Mouse (Mus musculus) megakaryocyte, adult 5-6 weeks (primary cell): ENCODE results near the gene Rasl10b. TPM values are rescaled to one million over a fixed set of nuclear protein-coding genes. Genes with fewer than 3 reads are reported as not detected.

Experiments used
- ATAC-seq: 2 replicates; pipeline ENCODE4 v1.8.0; 2016; ENCODE audit warnings: mild to moderate bottlenecking, inconsistent platforms; ENCODE audit not compliant: poor library complexity, severe bottlenecking
- total RNA-seq, 2 experiments: library from RNA; stranded (forward) in 1 of 2; stranded (reverse) in 1 of 2; fragments of 153-499, 151-499 nt in 1 of 2; fragments of 221-1000, 200-1000 nt in 1 of 2; gene quantifications; 2 replicates each; pipeline versions ENCODE4 v1.2.3 to v1.2.4; 2015 to 2017

Rasl10b gene
- total RNA-seq (2015): not detected in 2 replicates
- not detected in 2 replicates for total RNA-seq (2017)

DNA sequence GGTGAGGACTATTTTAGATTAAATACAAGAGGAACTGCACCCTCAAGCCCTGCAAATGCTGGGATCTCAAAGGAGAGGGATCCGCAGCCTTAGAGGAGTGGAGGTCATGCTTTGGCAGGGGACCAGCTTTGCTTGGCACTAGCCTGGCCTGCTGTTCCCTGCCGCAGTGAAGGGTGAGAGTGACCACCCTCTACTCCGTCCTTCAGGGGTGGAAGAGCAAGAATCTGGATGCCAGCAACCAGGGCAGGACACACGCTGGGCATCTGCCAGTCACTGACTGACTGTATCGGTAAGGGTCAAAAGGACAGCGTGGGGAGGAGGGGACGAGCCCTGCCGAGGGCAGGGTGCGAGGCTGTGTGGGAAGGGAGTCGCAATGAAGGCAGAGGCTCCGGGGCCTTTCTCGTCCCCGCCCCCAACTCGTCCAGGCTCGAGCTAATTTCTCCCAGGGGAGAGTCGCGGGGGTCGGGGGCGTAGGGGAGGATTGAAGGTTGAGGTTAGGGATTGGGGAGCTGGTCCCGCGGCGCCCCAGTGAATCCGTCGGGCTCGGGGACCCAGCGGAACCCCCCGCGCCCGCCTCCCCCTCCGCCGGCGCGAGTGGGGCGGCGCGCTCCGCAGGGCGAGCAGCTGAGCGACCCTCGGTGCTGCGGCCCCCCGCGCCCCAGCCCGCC lies at the start of gene Rasl10b:
Rasl10b (plus strand) TSS at position 51 of the 668 bp plus-strand sequence.
- ATAC-seq: no peak

DNA sequence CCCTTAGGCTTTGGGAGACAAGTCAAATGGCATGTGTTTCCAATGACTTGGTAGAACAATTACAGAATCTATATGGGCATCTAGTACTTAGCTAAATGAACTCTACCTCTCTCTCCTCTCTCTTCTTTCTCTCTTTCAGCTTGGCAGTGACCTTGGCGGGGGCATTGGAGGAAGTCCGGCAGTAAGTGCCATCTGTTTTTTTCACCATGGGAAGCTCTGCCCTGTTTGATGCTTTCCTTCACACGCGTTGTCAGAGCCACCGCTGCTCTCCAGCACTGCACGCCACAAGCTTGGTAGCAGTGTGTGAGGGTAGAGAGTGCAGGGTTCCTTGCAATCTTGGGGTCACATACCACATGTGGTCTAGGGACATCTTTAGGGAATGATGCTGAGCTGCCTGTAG lies 44.3 kb upstream of the Rasl10b start:
- ATAC-seq: no peak

DNA sequence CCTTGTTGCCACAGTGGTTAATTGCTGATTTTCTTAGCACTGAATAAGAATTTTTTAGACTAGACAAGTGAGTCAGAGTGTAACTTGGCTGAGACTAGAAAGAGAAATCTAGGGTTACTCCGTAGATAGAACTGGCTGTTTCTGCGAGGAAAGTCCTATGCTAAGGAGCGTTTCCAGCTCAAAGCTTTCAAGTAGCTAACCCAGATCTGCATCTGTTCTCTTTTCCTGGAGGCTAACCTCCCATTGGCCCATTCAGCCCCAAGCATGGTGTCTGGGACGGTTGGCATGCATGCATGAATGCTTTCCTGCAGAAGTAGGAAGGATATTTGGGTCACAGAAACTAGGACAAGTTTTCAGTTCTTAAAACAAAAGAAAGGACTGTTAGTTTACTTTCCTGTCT lies 37.7 kb upstream of the Rasl10b start:
- ATAC-seq: no peak

DNA sequence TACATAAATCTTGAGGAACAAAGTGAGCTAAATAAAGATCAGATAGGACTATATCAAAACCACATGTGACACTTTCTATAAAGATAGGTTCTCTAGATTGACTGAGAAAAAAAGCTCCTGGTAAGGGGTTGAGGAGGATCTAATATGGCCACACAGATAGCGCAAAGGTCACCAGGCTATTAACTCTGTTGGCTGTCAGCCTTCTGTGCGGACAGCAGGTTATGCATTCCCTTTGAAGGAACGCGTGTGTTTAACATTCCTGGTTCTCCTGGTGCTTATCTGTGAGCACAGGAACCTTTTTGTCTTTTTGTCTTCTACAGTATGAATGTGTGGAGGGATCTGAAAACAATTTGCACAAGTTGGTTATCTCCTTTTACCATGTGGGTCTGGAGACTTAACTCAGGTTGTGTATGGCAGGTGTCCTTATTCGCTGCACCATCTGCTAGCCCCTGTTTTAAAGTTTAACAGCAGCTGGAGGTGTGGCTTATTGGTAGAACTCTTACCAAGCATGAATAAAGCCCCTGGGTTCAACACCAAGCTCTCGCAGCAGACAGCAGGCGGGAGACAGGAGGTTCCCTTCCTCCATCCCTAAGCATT lies 29.1 kb upstream of the Rasl10b start:
- ATAC-seq: no peak

DNA sequence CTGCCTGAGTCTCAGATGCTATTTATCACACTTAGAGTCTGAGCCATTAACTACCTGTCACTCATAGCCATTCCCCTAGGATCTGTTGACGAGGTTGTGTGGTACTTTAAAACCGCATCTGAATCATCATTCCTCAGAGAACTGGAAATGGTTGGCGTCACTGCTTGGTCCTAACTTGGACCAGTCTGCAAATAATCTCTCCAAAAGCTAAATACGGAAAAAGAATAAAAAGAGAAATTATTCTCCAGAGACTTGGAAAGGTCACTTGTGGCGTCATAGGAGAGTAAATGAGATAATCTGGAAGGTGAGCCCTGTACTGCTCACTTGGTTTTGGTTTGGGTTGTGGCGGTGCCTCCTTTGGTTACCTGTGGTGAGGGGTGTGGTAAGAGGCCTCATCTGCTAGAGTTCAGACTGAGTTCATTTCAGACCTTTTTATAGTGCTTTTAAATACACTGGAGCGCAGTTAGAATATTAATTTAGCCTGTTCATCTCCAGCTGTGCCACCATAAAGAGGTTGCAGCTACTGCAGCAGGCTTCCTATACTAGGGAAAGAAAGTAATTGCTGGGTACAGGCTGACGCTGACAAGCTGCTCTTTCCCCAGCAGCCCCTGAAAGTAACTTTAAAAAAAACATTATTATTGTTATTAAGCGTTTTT lies 25.9 kb upstream of the Rasl10b start:
- no peak for ATAC-seq

DNA sequence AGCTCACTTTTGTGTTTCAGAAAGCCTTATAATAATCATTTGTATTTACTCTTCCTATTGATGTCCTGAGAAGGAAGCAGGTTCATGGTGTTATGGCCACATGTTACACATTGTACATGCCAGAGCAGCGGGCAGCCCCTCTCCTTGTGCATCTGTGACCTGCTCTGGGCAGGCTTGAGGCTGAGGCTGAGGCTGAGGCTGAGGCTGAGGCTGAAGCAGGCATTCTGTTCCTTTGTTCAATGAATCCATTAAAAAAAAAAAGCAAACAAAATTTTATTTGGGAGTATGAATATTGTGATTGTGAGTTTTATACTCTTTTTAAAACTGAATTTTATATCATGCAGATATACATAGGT lies 25.4 kb upstream of the Rasl10b start:
- ATAC-seq: no peak

DNA sequence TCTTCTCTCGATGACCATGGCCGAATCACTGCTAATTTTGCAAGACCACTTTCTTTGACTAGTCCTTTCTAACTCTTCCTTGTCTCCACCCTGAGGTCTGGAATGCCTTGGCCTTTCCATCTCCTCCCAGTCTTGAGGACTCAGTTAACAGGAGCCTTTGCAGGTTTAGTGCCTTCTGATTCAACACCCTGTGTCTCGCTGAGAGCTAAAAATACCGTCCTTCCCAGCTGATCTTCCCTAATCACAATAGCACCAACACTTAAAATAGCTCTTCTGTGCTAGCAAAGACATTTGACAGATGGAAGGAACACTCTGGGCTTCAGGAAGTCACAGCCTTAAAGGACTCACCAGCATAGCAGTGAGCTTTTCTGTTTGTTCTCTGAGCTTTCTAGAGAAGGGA lies 15.9 kb upstream of the Rasl10b start:
- ATAC-seq: no peak

DNA sequence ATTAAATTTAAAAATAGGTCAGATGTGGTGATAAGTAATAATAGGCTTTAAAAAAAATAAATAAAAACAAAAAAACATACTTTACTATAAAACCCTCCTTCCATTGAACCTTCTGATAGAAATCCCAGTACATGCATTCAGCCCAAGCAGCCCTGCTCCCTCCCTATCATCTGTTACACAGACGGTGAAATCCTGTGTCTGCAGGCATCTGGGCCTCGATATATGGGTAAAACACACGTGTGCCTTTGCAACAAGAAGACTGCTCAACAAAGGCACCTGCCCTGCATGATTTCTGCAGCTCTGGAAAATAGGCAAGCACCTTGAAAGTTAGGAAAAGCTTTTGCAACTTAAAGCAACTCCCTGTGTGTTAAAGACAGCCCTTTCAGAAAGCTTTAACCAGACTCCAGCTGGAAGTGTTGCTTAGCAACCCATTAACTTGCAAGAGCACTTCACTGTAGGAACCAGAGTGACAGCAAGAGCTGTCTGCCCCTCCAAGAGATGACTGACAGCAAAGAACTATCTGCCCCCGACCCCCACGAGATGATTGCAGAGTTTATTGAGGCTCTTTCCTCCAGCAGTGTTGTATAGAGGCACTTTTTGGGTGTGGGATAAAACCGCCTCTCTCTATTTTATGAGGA lies 14.0 kb upstream of the Rasl10b start:
- no peak for ATAC-seq

DNA sequence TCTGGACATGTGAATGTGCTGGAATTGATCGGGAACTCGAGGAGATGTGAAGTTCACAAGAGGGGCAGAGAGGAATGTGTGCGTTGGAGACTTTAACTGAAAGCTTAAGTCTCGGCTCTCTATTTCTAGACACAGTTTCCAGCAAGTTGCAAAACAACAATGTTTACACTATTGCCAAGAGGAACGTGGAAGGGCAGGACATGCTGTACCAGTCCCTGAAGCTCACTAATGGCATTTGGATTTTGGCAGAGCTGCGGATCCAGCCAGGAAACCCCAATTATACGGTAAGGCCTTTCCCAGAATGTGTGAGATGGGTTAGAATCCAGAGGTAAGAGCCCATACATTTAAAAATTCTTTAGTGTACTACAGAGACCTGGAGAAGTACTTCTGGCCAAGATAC lies 11.3 kb upstream of the Rasl10b start:
- no peak for ATAC-seq

DNA sequence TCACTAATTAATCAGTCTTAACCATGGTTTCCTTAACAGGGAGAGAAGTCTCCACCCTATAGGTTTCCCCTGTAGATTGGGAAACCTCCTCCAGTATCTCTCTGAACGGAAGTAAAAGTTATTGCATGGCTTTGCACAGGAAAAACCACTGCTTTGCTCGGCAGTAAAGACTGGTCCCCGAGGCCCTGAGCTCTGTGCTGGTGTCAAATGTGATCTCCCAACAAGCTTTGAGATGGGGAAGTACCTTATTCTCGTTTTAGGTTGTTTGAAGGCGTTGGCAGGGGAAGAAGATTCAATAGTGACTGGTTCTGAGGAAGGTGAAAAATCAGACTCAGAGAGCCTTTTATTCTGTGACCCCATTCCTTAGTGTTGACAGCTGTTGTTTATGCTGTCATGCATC lies 10.2 kb upstream of the Rasl10b start:
- peak; percentile 73 for ATAC-seq

DNA sequence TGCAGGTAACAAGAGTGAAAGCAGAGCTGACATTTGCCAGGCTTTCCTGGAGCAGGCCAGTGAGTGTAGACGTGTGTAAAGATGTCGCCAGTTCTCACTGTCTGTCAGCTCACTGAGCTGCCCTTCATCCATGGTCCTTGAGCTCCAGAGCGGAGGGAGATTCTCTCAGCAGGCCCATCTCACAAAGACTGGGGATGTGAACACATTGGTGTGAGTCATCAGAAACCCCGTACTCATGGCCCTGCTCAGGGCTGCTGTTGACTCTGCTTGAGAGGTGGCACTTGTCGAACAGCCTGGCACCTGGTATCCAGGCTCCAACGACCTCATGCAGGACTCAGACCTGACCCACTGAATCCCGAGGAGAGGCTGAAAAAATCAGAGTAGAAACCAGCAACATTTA lies 5.2 kb upstream of the Rasl10b start:
- no peak for ATAC-seq

DNA sequence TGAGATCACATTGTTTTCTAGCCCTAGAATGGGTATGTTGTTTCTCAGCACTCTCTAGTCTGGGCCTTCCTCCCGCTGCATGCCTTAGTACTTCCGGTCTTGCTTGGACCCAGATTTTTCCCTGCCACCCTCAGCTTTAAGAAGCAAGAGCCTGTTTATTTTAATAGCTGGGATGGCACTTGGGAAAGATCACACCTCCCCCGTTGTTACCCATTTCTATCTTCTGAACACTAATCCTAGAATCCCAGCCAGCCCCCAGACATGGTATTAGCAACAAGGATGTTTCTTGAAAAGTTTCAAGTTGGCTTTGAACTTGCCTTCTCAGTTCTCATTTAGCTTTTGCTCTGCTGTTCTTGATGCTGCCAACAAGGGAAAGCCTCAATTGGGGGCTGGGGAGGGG lies 2.5 kb upstream of the Rasl10b start:
- no peak for ATAC-seq

DNA sequence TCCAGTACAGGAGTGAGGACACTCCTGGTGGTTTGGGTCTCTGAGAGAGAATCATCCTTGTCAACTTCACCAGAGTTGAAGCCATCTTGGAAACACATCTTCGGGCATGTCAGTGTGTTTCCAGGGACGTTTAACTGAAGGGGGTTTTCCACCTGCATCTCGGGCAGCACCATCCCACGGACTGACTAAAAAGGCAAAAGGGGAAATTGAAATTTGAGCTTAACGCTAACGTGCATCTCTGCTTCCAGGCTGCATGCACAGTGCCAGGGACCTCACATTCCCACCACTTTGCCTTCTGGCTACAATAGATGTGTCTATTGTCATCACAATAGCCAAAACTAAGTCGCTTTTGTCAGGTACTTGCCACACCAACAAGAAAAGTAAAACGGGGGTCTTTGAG lies 695 bp upstream of the Rasl10b start:
- no peak for ATAC-seq

DNA sequence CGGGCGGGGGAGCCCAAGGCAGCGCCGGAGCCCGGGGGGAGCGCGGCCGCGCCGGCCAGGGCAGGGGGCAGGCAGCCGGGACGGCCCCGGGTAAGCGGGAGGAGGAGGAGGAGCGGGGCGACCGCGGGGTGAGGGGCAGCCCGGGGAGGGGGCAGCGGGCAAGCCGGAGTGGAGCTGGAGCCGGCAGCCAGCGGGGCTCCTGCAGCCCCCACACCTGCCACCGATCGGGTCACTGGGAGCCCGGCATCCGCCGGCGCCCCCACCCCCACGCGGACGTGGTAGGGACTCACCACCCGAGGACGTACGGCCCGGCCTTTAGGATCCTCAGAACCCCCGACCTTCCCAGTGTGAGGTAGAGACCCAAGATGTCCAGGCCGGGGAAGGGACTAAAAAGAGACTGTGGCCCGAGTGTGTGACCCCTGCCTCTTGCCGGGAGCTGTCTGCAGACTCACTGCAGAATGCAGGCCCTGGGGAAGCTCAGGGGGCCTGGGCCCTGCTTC lies 905 bp downstream of the Rasl10b start:
- no peak for ATAC-seq

DNA sequence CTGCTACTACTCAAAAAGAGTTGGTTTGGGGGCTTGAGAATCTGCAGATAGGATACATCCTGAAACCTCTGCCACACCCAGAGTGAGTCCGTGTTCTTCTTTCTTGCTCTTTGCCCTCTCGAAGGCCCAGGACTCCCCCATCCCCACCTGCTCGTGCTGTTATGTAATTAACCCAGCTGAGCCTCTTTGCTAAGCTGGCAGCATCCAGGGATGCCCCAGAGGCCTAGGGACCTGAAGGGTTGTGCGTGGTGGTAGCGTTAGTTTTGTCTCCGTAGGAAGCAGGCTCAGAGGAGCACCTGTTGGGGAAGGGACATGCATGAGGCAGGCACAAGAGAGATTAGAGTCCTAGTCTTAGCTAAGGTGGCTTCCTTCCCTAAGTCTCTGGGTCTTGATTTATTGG lies 1.6 kb downstream of the Rasl10b start:
- no peak for ATAC-seq

DNA sequence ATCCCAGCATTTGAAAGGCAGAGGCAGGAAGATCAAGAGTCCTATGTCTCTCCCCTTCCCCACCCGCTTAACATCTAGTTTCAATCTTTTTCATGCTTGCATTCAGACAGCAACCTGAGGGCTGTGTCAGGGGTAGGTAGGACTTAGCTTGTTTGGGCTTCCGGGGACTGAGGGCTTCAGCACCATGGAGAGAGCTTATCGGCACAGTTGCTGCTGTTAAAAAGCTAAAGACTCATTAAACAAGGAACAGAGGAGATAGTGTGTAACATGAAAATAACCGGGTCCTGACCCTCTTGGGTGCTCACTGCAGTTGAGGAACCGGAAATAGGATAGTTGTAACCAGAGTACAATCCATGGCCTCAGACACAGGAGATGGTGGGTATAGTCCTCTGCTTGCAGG lies 8.1 kb downstream of the Rasl10b start:
- no peak for ATAC-seq

DNA sequence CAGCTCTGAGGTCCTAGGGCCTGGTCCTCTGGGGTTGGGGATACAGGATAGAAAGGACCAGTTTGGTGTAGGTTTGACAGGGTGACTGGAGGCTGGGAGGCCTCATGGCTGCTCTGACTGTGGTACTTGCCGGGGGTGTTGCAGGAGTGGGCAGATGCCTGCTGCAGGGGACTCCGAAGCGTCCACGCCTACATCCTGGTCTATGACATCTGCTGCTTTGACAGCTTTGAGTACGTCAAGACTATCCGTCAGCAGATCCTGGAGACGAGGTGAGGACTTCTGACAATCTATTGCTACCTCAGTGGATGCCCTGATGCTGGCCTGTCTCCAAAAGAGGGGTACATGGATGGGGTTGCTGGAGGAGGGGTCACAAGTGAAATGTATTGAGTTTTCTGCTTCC lies 8.8 kb downstream of the Rasl10b start:
- no peak for ATAC-seq

DNA sequence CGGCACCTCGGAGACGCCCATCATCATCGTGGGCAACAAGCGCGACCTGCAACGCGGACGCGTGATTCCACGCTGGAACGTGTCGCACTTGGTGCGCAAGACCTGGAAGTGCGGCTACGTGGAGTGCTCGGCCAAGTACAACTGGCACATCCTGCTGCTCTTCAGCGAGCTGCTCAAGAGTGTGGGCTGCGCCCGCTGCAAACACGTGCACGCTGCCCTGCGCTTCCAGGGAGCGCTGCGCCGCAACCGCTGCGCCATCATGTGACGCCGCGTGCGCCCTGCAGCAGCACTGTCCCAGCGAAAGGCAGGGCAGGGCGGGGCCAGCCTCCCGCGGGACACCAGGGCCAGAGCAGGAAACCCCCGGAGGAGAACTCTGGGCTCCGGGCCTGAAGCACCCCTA lies 9.6 kb downstream of the Rasl10b start:
- peak; percentile 56 for ATAC-seq

DNA sequence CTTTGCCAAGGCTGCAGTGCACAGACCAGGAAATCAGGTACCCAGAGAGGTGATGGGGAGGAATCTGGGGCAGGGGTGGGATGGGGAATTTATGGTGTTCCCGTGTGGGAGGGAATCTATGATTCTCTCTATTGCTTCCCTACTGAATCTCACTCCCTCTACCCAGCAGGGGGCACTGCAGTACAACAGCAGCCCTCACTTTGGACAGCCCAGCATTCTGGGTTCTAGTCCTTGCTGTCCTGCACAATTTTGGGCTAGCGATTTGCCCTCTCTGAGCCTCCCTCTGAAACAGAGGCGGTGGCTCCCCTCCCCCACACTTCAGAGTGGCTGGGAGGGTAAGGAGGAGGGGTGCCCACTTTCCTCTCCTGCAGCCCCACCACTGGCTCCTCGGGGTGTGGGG lies 11.4 kb downstream of the Rasl10b start:
- no peak for ATAC-seq

DNA sequence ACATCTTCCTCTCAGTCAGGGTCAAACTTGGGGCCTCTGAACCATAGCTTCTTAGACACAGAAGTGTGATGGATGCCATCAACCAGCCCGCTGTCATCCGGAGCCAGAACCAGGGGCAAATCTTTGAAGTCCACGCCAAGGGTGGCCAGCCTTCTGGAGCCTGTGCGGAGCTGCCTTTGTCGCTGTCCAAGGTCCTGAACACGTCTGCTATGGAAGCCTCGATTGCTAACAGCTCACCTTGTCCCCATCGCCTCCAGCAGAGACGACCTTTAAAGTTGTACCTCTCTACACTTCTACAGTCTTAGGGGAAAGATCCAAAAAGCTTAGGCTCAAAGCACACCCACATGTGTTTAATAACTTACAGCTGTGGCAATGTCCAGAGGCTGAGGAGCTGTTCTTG lies 12.4 kb downstream of the Rasl10b start:
- 0 out of 2 replicates have a peak, but pooled peaks have one; percentile 39 for ATAC-seq

DNA sequence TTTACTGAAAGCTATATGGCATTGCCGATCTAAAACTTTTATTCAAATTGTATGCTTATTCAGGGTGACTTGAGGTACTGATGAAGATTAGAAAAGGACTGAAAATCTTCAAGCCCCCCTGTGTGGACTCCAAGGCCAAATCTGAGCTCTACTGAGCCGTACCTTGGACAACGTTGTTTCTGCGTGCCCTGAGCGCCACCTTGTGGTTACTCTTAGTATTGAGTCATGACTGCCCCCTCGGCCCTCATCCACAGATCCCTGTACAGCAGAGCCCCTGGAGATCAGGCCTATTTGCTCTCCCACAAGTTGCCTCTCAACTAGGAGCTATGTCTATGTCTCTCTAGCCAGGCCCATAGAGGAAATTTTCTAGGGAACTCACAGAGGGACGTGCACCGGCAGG lies 15.7 kb downstream of the Rasl10b start:
- ATAC-seq: peak; percentile 54

DNA sequence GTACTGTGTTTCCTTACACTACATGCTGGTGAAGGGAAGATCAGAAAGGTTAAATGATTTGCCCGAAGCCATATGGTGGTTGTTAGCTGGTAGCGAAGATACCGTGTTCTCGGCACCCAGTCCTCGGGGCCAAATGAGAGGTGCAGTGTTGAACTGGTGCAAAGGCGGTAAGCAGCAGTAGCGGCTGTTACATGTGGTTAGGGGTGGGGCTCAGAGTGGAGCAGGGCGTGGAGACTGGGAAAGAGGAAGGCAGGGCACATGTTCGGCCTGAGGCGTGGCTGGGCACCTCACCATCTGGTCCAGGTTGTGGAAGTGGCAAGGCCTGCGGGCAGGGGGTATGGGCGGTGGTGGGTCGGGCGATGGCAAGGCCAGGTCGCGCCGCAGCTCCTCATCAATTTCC lies 18.0 kb downstream of the Rasl10b start:
- ATAC-seq: peak; percentile 95
